Mouse (Mus musculus) adrenal gland, adult 2 months (tissue): Measurements from ENCODE around the gene Dclk3. TPM values are rescaled to one million over a fixed set of nuclear protein-coding genes. Genes with fewer than 3 reads are reported as not detected.
A peak's percentile ranks its signal among the peaks of the same experiment; 100 is the strongest.

Experiments used
- DNase-seq: peaks from one replicate; pipeline ENCODE4 v3.0.0; 2021
- long read RNA-seq: library from polyadenylated mRNA; stranded (forward); transcript quantifications from one replicate; pipeline ENCODE4 v2.0.0, GENCODE M21; 2021
- polyA plus RNA-seq: library from polyadenylated mRNA; depleted of rRNA; stranded (reverse); fragments of >200 nt; gene quantifications from 2 replicates; pipeline ENCODE4 v1.2.3, GENCODE M21; 2012; rRNA removed
- total RNA-seq, 2 experiments: library from RNA; stranded (reverse); gene quantifications; 2 replicates each; pipeline ENCODE4 v1.2.3; 2021

The Dclk3 gene
- 1 to 10 TPM in 1 of 2 experiments, under 1 TPM in 1; 0.69 to 1.7 TPM for total RNA-seq
- polyA plus RNA-seq: 0.40 and 0.85 TPM in 2 replicates
- long read RNA-seq, partial matches to known transcripts: 0 of 1 reads
- long read RNA-seq, other reads (novel, unspliced or antisense): 0 of 1 reads

GRCm38 (mm10) chr9:111438904-111439835 lies at the start of gene Dclk3:
Dclk3 (plus strand) TSS chr9:111439081.
- DNase-seq: peak; percentile 80

GRCm38 (mm10) chr9:111390016-111390415 lies 48.9 kb upstream of the Dclk3 start:
- DNase-seq: peak; percentile 31

- DNase-seq: no peak
Measured at GRCm38 (mm10) chr9:111391036-111391435, 47.8 kb upstream of the Dclk3 start.

- no peak for DNase-seq
Measured at GRCm38 (mm10) chr9:111391926-111392442, 46.9 kb upstream of the Dclk3 start.

GRCm38 (mm10) chr9:111395265-111395664 lies 43.6 kb upstream of the Dclk3 start:
- no peak for DNase-seq

- no peak for DNase-seq
Measured at GRCm38 (mm10) chr9:111398059-111398458, 40.8 kb upstream of the Dclk3 start.

GRCm38 (mm10) chr9:111400089-111400488 lies 38.8 kb upstream of the Dclk3 start:
- DNase-seq: no peak

GRCm38 (mm10) chr9:111403159-111403558 lies 35.7 kb upstream of the Dclk3 start:
- no peak for DNase-seq

- DNase-seq: no peak
Measured at GRCm38 (mm10) chr9:111404346-111405079, 34.4 kb upstream of the Dclk3 start.

GRCm38 (mm10) chr9:111405080-111405428 lies 33.8 kb upstream of the Dclk3 start:
- DNase-seq: no peak

GRCm38 (mm10) chr9:111408012-111408411 lies 30.9 kb upstream of the Dclk3 start:
- DNase-seq: no peak

GRCm38 (mm10) chr9:111408427-111408826 lies 30.5 kb upstream of the Dclk3 start:
- no peak for DNase-seq

- no peak for DNase-seq
Measured at GRCm38 (mm10) chr9:111412471-111413160, 26.3 kb upstream of the Dclk3 start.

- no peak for DNase-seq
Measured at GRCm38 (mm10) chr9:111421862-111422261, 17.0 kb upstream of the Dclk3 start.

GRCm38 (mm10) chr9:111422567-111422966 lies 16.3 kb upstream of the Dclk3 start:
- no peak for DNase-seq

- no peak for DNase-seq
Measured at GRCm38 (mm10) chr9:111425113-111425512, 13.8 kb upstream of the Dclk3 start.

GRCm38 (mm10) chr9:111425952-111426351 lies 12.9 kb upstream of the Dclk3 start:
- DNase-seq: no peak

- DNase-seq: no peak
Measured at GRCm38 (mm10) chr9:111427891-111428555, 10.9 kb upstream of the Dclk3 start.

- no peak for DNase-seq
Measured at GRCm38 (mm10) chr9:111428698-111429362, 10.1 kb upstream of the Dclk3 start.

GRCm38 (mm10) chr9:111429363-111429750 lies 9.5 kb upstream of the Dclk3 start:
- no peak for DNase-seq

- no peak for DNase-seq
Measured at GRCm38 (mm10) chr9:111435429-111435828, 3.5 kb upstream of the Dclk3 start.
